Mouse (Mus musculus): Measurements from ENCODE around the gene Rnf113a2. TPM values are rescaled to one million over a fixed set of nuclear protein-coding genes. Genes with fewer than 3 reads are reported as not detected.

Gene Rnf113a2
- polyA plus RNA-seq, 1 experiment from 2014 or later = 21.6 TPM

- H3K4me3 ChIP-seq (ENCODE audit: low read depth, low read length) = no peak overlapping the region
- no peak overlapping the region for H3K9ac ChIP-seq (ENCODE audit: low read length)
- no peaks in the 10 kb centered on the region for H3K27me3 ChIP-seq (ENCODE audit: control insufficient read depth, insufficient read depth, low read length)
- TF ChIP-seq CTCF (IDR thresholded peaks at IDR 0.05; ENCODE audit: low read depth) (no peak), EP300 (optimal IDR thresholded peaks at IDR 0.05) (no peak)
- ATAC-seq (ENCODE audit: low FRiP score, low TSS enrichment) = no peak
- WGBS = 84% methylated on average over 8 of the region's 8 CpGs
- H3K9me3 ChIP-seq (ENCODE audit: control insufficient read depth, low read length) = no peaks in the 10 kb centered on the region
- no peak overlapping the region for H3K4me2 ChIP-seq (replicated peaks; ENCODE audit: low read depth)
- no peak for DNase-seq (ENCODE audit: low spot score)
- no peak overlapping the region for H3K27ac ChIP-seq (replicated peaks)
- no peaks in the 10 kb centered on the region for H3K36me3 ChIP-seq (ENCODE audit: control insufficient read depth, insufficient read depth, low read length)
- H3K4me1 ChIP-seq (replicated peaks; ENCODE audit: control insufficient read depth, insufficient read depth) = no peaks in the 10 kb centered on the region; the same call in 1 of the 2 replicates
Measured at GRCm38 (mm10) chr12:84388097-84388496, 28.9 kb upstream of the Rnf113a2 start.

GRCm38 (mm10) chr12:84388774-84389400 is 28.1 kb upstream of the Rnf113a2 start:
- H3K36me3 ChIP-seq (ENCODE audit: control insufficient read depth, insufficient read depth, low read length) = no peaks in the 10 kb centered on the region
- no peaks in the 10 kb centered on the region; the same call in 1 of the 2 replicates for H3K4me1 ChIP-seq (replicated peaks; ENCODE audit: control insufficient read depth, insufficient read depth)
- no peaks in the 10 kb centered on the region for H3K27me3 ChIP-seq (ENCODE audit: control insufficient read depth, insufficient read depth, low read length)
- 66% methylated on average over 14 of the region's 14 CpGs for WGBS
- H3K27ac ChIP-seq (replicated peaks) = no peak overlapping the region
- H3K4me2 ChIP-seq (replicated peaks; ENCODE audit: low read depth) = no peak overlapping the region
- DNase-seq (ENCODE audit: low spot score) (no peak), ATAC-seq (ENCODE audit: low FRiP score, low TSS enrichment) (no peak)
- no peaks in the 10 kb centered on the region for H3K9me3 ChIP-seq (ENCODE audit: control insufficient read depth, low read length)
- H3K4me3 ChIP-seq (ENCODE audit: low read depth, low read length) = no peak overlapping the region
- no peak overlapping the region for H3K9ac ChIP-seq (ENCODE audit: low read length)
- TF ChIP-seq EP300 (optimal IDR thresholded peaks at IDR 0.05) = no peak
- no peak for TF ChIP-seq CTCF (IDR thresholded peaks at IDR 0.05; ENCODE audit: low read depth)

- DNase-seq (ENCODE audit: low spot score) (no peak), ATAC-seq (ENCODE audit: low FRiP score, low TSS enrichment) (no peak)
- no peak for TF ChIP-seq EP300 (optimal IDR thresholded peaks at IDR 0.05)
- no peak for TF ChIP-seq CTCF (IDR thresholded peaks at IDR 0.05; ENCODE audit: low read depth)
- H3K4me1 ChIP-seq (replicated peaks; ENCODE audit: control insufficient read depth, insufficient read depth) = no peaks in the 10 kb centered on the region; the same call in 1 of the 2 replicates
- H3K4me2 ChIP-seq (replicated peaks; ENCODE audit: low read depth) = no peak overlapping the region
- no peaks in the 10 kb centered on the region for H3K36me3 ChIP-seq (ENCODE audit: control insufficient read depth, insufficient read depth, low read length)
- 71% methylated on average over 6 of the region's 6 CpGs for WGBS
- H3K4me3 ChIP-seq (ENCODE audit: low read depth, low read length) = no peak overlapping the region
- no peak overlapping the region for H3K9ac ChIP-seq (ENCODE audit: low read length)
- no peaks in the 10 kb centered on the region for H3K27me3 ChIP-seq (ENCODE audit: control insufficient read depth, insufficient read depth, low read length)
- H3K27ac ChIP-seq (replicated peaks) = no peak overlapping the region
- H3K9me3 ChIP-seq (ENCODE audit: control insufficient read depth, low read length) = no peaks in the 10 kb centered on the region
Measured at GRCm38 (mm10) chr12:84390336-84390735, 26.7 kb upstream of the Rnf113a2 start.

- no peak for ATAC-seq (ENCODE audit: low FRiP score, low TSS enrichment)
- TF ChIP-seq EP300 (optimal IDR thresholded peaks at IDR 0.05) (no peak), CTCF (IDR thresholded peaks at IDR 0.05; ENCODE audit: low read depth) (no peak)
- WGBS = 94% methylated on average over 4 of the region's 4 CpGs
Measured at GRCm38 (mm10) chr12:84392681-84393080, 24.3 kb upstream of the Rnf113a2 start.

GRCm38 (mm10) chr12:84393847-84394246 is 23.1 kb upstream of the Rnf113a2 start:
- DNase-seq (ENCODE audit: low spot score) = no peak
- H3K9ac ChIP-seq (ENCODE audit: low read length) = no peak overlapping the region
- H3K4me2 ChIP-seq (replicated peaks; ENCODE audit: low read depth) = no peak overlapping the region
- H3K27ac ChIP-seq (replicated peaks) = no peak overlapping the region
- no peak overlapping the region for H3K4me3 ChIP-seq (ENCODE audit: low read depth, low read length)
- H3K4me1 ChIP-seq (replicated peaks; ENCODE audit: control insufficient read depth, insufficient read depth) = no peaks in the 10 kb centered on the region
- no peaks in the 10 kb centered on the region for H3K36me3 ChIP-seq (ENCODE audit: control insufficient read depth, insufficient read depth, low read length)
- no peaks in the 10 kb centered on the region for H3K9me3 ChIP-seq (ENCODE audit: control insufficient read depth, low read length)
- no peak for TF ChIP-seq EP300 (optimal IDR thresholded peaks at IDR 0.05)
- TF ChIP-seq CTCF (IDR thresholded peaks at IDR 0.05; ENCODE audit: low read depth) = no peak
- WGBS = 74% methylated on average over 5 of the region's 5 CpGs
- no peaks in the 10 kb centered on the region for H3K27me3 ChIP-seq (ENCODE audit: control insufficient read depth, insufficient read depth, low read length)
- no peak for ATAC-seq (ENCODE audit: low FRiP score, low TSS enrichment)

More at GRCm38 (mm10) chr12:84392681-84393080, 24.3 kb upstream of the Rnf113a2 start:
- Histone ChIP-seq H3K36me3 (ENCODE audit: control insufficient read depth, insufficient read depth, low read length) (no peaks in the 10 kb centered on the region), H3K4me1 (replicated peaks; ENCODE audit: control insufficient read depth, insufficient read depth) (no peaks in the 10 kb centered on the region), H3K4me3 (ENCODE audit: low read depth, low read length) (no peak overlapping the region), H3K27ac (replicated peaks) (no peak overlapping the region), H3K9me3 (ENCODE audit: control insufficient read depth, low read length) (no peaks in the 10 kb centered on the region), H3K27me3 (ENCODE audit: control insufficient read depth, insufficient read depth, low read length) (no peaks in the 10 kb centered on the region), H3K9ac (ENCODE audit: low read length) (no peak overlapping the region), H3K4me2 (replicated peaks; ENCODE audit: low read depth) (no peak overlapping the region)
- no peak for DNase-seq (ENCODE audit: low spot score)

GRCm38 (mm10) chr12:84396947-84397679 is 19.9 kb upstream of the Rnf113a2 start:
- Histone ChIP-seq H3K36me3 (ENCODE audit: control insufficient read depth, insufficient read depth, low read length) (no peaks in the 10 kb centered on the region), H3K27ac (replicated peaks) (0 out of 2 replicates have a peak overlapping the region, but pooled peaks have one; percentile 35), H3K27me3 (ENCODE audit: control insufficient read depth, insufficient read depth, low read length) (no peaks in the 10 kb centered on the region), H3K4me2 (replicated peaks; ENCODE audit: low read depth) (no peak overlapping the region), H3K4me1 (replicated peaks; ENCODE audit: control insufficient read depth, insufficient read depth) (no peaks in the 10 kb centered on the region), H3K9ac (ENCODE audit: low read length) (no peak overlapping the region), H3K9me3 (ENCODE audit: control insufficient read depth, low read length) (no peaks in the 10 kb centered on the region), H3K4me3 (ENCODE audit: low read depth, low read length) (no peak overlapping the region)
- WGBS = 71% methylated on average over 14 of the region's 14 CpGs
- ATAC-seq (ENCODE audit: low FRiP score, low TSS enrichment) = no peak
- no peak for DNase-seq (ENCODE audit: low spot score)
- TF ChIP-seq CTCF (IDR thresholded peaks at IDR 0.05; ENCODE audit: low read depth) (no peak), EP300 (optimal IDR thresholded peaks at IDR 0.05) (peak; percentile 28)
